Mouse (Mus musculus): ENCODE results near the gene Olfr1419. TPM values are rescaled to one million over a fixed set of nuclear protein-coding genes. Genes with fewer than 3 reads are reported as not detected.

The Olfr1419 gene
- polyA plus RNA-seq (2015; fragmentation: Nextera tagmentation; extraction: Ambion mirVana) = not detected in 2 replicates

DNA sequence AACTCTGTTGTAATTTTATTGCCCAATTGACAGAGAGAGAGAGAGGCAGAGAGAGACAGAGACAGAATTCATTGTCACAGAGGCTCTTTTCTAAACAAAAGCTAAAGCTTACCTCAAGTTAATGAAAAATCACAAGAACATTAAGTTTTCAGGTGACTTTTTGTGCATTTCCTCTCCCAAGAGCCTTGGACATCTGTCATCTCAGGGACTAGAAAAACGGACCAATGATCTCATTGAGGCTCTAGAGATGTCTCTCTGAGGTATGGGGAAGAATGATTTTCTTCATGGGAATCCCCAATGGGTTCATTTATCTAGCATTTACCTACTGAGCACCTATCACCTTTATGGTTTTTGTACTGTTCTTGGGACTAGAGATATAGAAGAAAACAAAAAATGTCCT, at the start of gene Olfr1419:
Olfr1419 (minus strand) TSS at position 101 of the 400 bp plus-strand sequence.

GRCm38 (mm10) chr19:11912037-11912532, 37.2 kb upstream of the Olfr1419 start, which contains the start of gene Patl1:
TSS of gene Patl1 (plus strand) at chr19:11912399.

DNA sequence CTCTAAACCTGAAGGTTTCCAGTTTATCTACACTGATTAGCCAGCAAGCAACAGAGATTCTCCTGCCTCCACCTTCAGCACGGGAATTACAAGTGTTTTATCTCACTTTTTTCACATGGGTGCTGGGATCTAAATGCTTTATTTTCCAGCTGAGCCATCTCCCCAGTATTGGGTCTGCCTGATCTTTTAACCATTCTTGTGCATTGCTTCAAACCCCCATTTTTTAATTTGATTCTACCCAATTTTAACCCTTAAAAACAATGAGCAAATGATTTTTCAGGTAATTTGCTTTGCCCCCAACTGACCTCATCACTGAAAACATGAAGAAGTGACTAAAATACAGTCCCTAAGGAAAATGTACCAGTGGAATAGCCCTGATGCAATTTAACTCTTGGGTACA, 11.4 kb upstream of the Olfr1419 start, which contains the start of gene Olfr1420:
Olfr1420 (plus strand) TSS at position 301 of the 400 bp plus-strand sequence.

DNA sequence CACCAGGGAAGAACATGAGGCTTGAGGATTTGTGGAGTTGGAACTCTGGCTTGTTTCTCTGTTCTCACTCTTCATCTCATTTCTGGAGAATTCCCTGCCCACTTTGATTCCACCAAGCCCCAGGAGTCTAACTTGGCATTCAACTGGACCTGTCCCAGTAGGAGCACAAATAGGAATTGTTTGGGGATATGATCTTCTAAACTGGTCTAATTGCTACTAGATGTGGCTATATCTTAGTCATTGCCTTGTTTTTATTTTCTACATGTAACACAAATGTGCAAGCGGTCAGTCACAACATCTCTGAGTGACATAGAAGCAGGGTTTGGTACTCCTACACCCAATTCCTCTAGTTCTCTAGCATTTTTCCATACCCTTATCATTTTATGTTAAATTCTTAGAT, 13.9 kb downstream of the Olfr1419 start, which contains the start of gene Olfr1418:
Olfr1418 (minus strand) TSS at position 101 of the 400 bp plus-strand sequence.

GRCm38 (mm10) chr19:11839119-11839518, 35.8 kb downstream of the Olfr1419 start, which contains the start of gene Olfr1417:
TSS of gene Olfr1417 (minus strand) at chr19:11839219.

DNA sequence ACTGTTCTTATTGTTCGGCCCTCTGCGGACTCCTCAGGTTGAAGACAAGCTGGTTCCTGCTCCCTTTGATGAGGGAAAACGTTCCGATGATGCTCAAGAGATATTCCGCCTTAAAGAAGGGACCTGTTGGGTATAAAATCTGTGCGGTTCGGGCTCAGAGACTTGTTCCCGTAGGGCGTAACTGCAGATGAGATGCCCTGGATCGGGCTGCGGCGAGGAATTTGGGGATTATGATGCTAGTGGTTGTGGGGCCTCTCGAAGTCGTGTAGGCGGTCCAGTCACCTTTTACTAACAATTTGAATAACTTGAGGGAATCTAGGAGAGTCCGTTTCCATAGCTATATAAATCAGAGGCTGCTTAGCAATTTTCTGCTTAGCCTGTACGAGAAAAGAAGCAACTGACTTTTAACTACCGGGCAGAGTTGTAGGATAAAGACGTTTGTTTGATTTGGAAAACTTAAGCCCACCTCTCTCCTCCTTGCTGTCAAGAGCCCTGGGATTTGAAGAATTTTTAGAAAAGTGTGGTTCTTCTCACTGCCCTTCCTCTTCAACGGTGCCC, 55.7 kb downstream of the Olfr1419 start, which contains the start of gene Stx3:
Stx3 (minus strand) TSS at position 261 of the 558 bp plus-strand sequence.

Small RNAs within 50 kb of the gene (microRNA-seq; reads per million reads assigned to microRNA genes)
- gene Mir6994 (ENCODE audit: borderline replicate concordance, insufficient number of aligned reads) = 5.3 reads per million, percentile 7 among the genes with 10 or more reads in this experiment

Other genes starting within 250 kb of the Olfr1419 start
- gene Ms4a3, start 234.3 kb downstream of the Olfr1419 start, polyA plus RNA-seq (2015; fragmentation: Nextera tagmentation; extraction: Ambion mirVana) = 0.69 and 2.6 TPM in 2 replicates
- 0.76 TPM in 1 of 2 replicates, not detected in the other for gene Oosp2, start 214.5 kb downstream of the Olfr1419 start, polyA plus RNA-seq (2015; fragmentation: Nextera tagmentation; extraction: Ambion mirVana)
- gene Oosp1, start 184.0 kb downstream of the Olfr1419 start, polyA plus RNA-seq (2015; fragmentation: Nextera tagmentation; extraction: Ambion mirVana) = 4.0 TPM in 2 replicates
- not detected in 2 replicates for gene Oosp3, start 178.1 kb downstream of the Olfr1419 start, polyA plus RNA-seq (2015; fragmentation: Nextera tagmentation; extraction: Ambion mirVana)
- 0.35 TPM in 1 of 2 replicates, not detected in the other for gene Gif, start 127.6 kb downstream of the Olfr1419 start, polyA plus RNA-seq (2015; fragmentation: Nextera tagmentation; extraction: Ambion mirVana)
- 52.6 and 60.2 TPM in 2 replicates for gene Mrpl16, start 104.7 kb downstream of the Olfr1419 start, polyA plus RNA-seq (2015; fragmentation: Nextera tagmentation; extraction: Ambion mirVana)
- 5.9 and 9.2 TPM in 2 replicates for gene Stx3, start 55.7 kb downstream of the Olfr1419 start, polyA plus RNA-seq (2015; fragmentation: Nextera tagmentation; extraction: Ambion mirVana)
- gene Olfr1417, start 35.9 kb downstream of the Olfr1419 start, polyA plus RNA-seq (2015; fragmentation: Nextera tagmentation; extraction: Ambion mirVana) = 0.14 TPM in 1 of 2 replicates, not detected in the other
- not detected in 2 replicates for gene Olfr1418, start 14.0 kb downstream of the Olfr1419 start, polyA plus RNA-seq (2015; fragmentation: Nextera tagmentation; extraction: Ambion mirVana)
- gene Olfr1420, start 11.5 kb upstream of the Olfr1419 start, polyA plus RNA-seq (2015; fragmentation: Nextera tagmentation; extraction: Ambion mirVana) = 0.15 TPM in 1 of 2 replicates, not detected in the other
- gene Patl1, start 37.3 kb upstream of the Olfr1419 start, polyA plus RNA-seq (2015; fragmentation: Nextera tagmentation; extraction: Ambion mirVana) = 7.5 and 9.0 TPM in 2 replicates
- 2.5 and 3.8 TPM in 2 replicates for gene Osbp, start 90.8 kb upstream of the Olfr1419 start, polyA plus RNA-seq (2015; fragmentation: Nextera tagmentation; extraction: Ambion mirVana)
- 0.02 TPM in 1 of 2 replicates, not detected in the other for gene Olfr1423, start 166.2 kb upstream of the Olfr1419 start, polyA plus RNA-seq (2015; fragmentation: Nextera tagmentation; extraction: Ambion mirVana)
- not detected in 2 replicates for gene Olfr1424, start 187.6 kb upstream of the Olfr1419 start, polyA plus RNA-seq (2015; fragmentation: Nextera tagmentation; extraction: Ambion mirVana)
- gene Olfr1425, start 202.6 kb upstream of the Olfr1419 start, polyA plus RNA-seq (2015; fragmentation: Nextera tagmentation; extraction: Ambion mirVana) = not detected in 2 replicates
- gene Olfr1426, start 216.9 kb upstream of the Olfr1419 start, polyA plus RNA-seq (2015; fragmentation: Nextera tagmentation; extraction: Ambion mirVana) = not detected in 2 replicates
- gene Olfr1427, start 228.2 kb upstream of the Olfr1419 start, polyA plus RNA-seq (2015; fragmentation: Nextera tagmentation; extraction: Ambion mirVana) = not detected in 2 replicates
- not detected in 2 replicates for gene Olfr1428, start 240.8 kb upstream of the Olfr1419 start, polyA plus RNA-seq (2015; fragmentation: Nextera tagmentation; extraction: Ambion mirVana)
- gene Olfr76, start 248.1 kb upstream of the Olfr1419 start, polyA plus RNA-seq (2015; fragmentation: Nextera tagmentation; extraction: Ambion mirVana) = not detected in 2 replicates